Mouse (Mus musculus) kidney, postnatal 14 days (tissue): Measurements from ENCODE around the gene Sema4a.

Source experiments
- DNase-seq: peaks from one replicate; pipeline ENCODE4 v3.0.0; 2022; ENCODE audit warnings: mixed read lengths

Gene Sema4a

GRCm38 (mm10) chr3:88425330-88425689, 35.7 kb downstream of the Sema4a start:
- DNase-seq, result no peak

GRCm38 (mm10) chr3:88424605-88425329, 36.2 kb downstream of the Sema4a start, which contains the start of gene Slc25a44:
Gene Slc25a44, minus strand, starts transcription at chr3:88425139.
- DNase-seq, result peak; percentile 97

- peak; percentile 45 for DNase-seq
Observed at GRCm38 (mm10) chr3:88422020-88422720, 38.8 kb downstream of the Sema4a start.

- DNase-seq, result no peak
Observed at GRCm38 (mm10) chr3:88420771-88421170, 40.2 kb downstream of the Sema4a start.

- DNase-seq, result no peak
Observed at GRCm38 (mm10) chr3:88418016-88418415, 43.0 kb downstream of the Sema4a start.

- no peak for DNase-seq
Observed at GRCm38 (mm10) chr3:88415668-88416067, 45.3 kb downstream of the Sema4a start.

- DNase-seq, result no peak
Observed at GRCm38 (mm10) chr3:88412636-88413035, 48.3 kb downstream of the Sema4a start.

- DNase-seq, result no peak
Observed at GRCm38 (mm10) chr3:88411681-88412080, 49.3 kb downstream of the Sema4a start.

GRCm38 (mm10) chr3:88410645-88411031, 50.3 kb downstream of the Sema4a start:
- no peak for DNase-seq

GRCm38 (mm10) chr3:88409741-88410644, 51.0 kb downstream of the Sema4a start, which contains the start of gene Pmf1:
Gene Pmf1, minus strand, starts transcription at chr3:88410331.
- peak; percentile 96 for DNase-seq

- no peak for DNase-seq
Observed at GRCm38 (mm10) chr3:88408953-88409352, 52.0 kb downstream of the Sema4a start.

GRCm38 (mm10) chr3:88407529-88407928, 53.5 kb downstream of the Sema4a start:
- DNase-seq, result no peak

- DNase-seq, result peak; percentile 71
Observed at GRCm38 (mm10) chr3:88407090-88407489, 53.9 kb downstream of the Sema4a start.

GRCm38 (mm10) chr3:88403522-88404230, 57.3 kb downstream of the Sema4a start:
- no peak for DNase-seq

- no peak for DNase-seq
Observed at GRCm38 (mm10) chr3:88398666-88399065, 62.3 kb downstream of the Sema4a start.

- no peak for DNase-seq
Observed at GRCm38 (mm10) chr3:88395742-88396141, 65.2 kb downstream of the Sema4a start.

- DNase-seq, result no peak
Observed at GRCm38 (mm10) chr3:88395288-88395687, 65.7 kb downstream of the Sema4a start.

GRCm38 (mm10) chr3:88393776-88394375, 67.1 kb downstream of the Sema4a start:
- DNase-seq, result no peak
